Mouse (Mus musculus) liver, embryonic 13.5 days (tissue): ENCODE results near the gene Gstz1. TPM values are rescaled to one million over a fixed set of nuclear protein-coding genes. Genes with fewer than 3 reads are reported as not detected.
"Not testable (repeated sequence)": the region's sequence is repeated elsewhere in the genome, so short reads cannot be mapped to it uniquely, and the experiment has no call there.

Experiments used
- ATAC-seq: fragments of 200-750 bp; cut with Nextera tagmentation; 2 replicates; pipeline ENCODE4 v1.8.0; 2017; ENCODE audit warnings: low read depth, mild to moderate bottlenecking, moderate number of reproducible peaks, moderate library complexity
- DNase-seq: peaks from one replicate; pipeline ENCODE4 v3.0.0; 2022
- H3K27ac ChIP-seq: fragments of 300-500 bp; sonication (generic); 2 replicates; pipeline ENCODE4 v1.5.1; 2015; ENCODE audit warnings: moderate library complexity, mild to moderate bottlenecking, inconsistent platforms
- H3K27me3 ChIP-seq: fragments of 300-500 bp; sonication (generic); 2 replicates; pipeline ENCODE4 v1.6.1; 2015; ENCODE audit warnings: mild to moderate bottlenecking, inconsistent platforms
- H3K36me3 ChIP-seq: fragments of 300-500 bp; sonication (generic); 2 replicates; pipeline ENCODE4 v1.6.1; 2015; ENCODE audit warnings: mild to moderate bottlenecking, inconsistent platforms
- H3K4me1 ChIP-seq: fragments of 300-500 bp; sonication (generic); replicated peaks from 2 replicates; pipeline ENCODE4 v1.6.1; 2015; ENCODE audit warnings: inconsistent platforms
- H3K4me2 ChIP-seq: fragments of 300-500 bp; sonication (generic); 2 replicates; pipeline ENCODE4 v1.6.1; 2015; ENCODE audit warnings: inconsistent platforms, mild to moderate bottlenecking, moderate library complexity
- H3K4me3 ChIP-seq: fragments of 300-500 bp; sonication (generic); replicated peaks from 2 replicates; pipeline ENCODE4 v1.5.1; 2015; ENCODE audit warnings: mild to moderate bottlenecking, inconsistent platforms
- H3K9ac ChIP-seq: fragments of 300-500 bp; sonication (generic); 2 replicates; pipeline ENCODE4 v1.6.1; 2015; ENCODE audit warnings: mild to moderate bottlenecking, inconsistent platforms
- H3K9me3 ChIP-seq: fragments of 300-500 bp; sonication (generic); replicated peaks from 2 replicates; pipeline ENCODE4 v1.6.1; 2016; ENCODE audit warnings: inconsistent platforms
- WGBS: fragments of 180-500 bp; shearing (Covaris S2); methylation state at CpG from one replicate; pipeline ENCODE4 v1.1.7; 2015; ENCODE audit not compliant: insufficient replicate concordance; 5-methylcytosine and 5-hydroxymethylcytosine counted together
- polyA plus RNA-seq: library from polyadenylated mRNA; unstranded; fragments of >200 nt; fragmentation: Nextera tagmentation; extraction: Ambion mirVana; gene quantifications from 2 replicates; pipeline ENCODE4 v1.2.1, GENCODE M21; 2015

Gene Gstz1
- polyA plus RNA-seq, 1 experiment from 2014 or later: 61.1 TPM

GRCm38 (mm10) chr12:87201694-87202093, 54.7 kb downstream of the Gstz1 start:
- H3K4me1 ChIP-seq: peaks cover 23% of the 10 kb centered on the region
- H3K4me3 ChIP-seq: no peak overlapping the region
- peaks cover 31% of the 10 kb centered on the region for H3K27me3 ChIP-seq
- H3K9ac ChIP-seq: no peak overlapping the region
- WGBS: 48% methylated on average over 5 of the region's 5 CpGs
- no peak overlapping the region for H3K4me2 ChIP-seq
- H3K27ac ChIP-seq: no peak overlapping the region
- DNase-seq (no peak), ATAC-seq (no peak)
- no peaks in the 10 kb centered on the region for H3K36me3 ChIP-seq
- H3K9me3 ChIP-seq: no peaks in the 10 kb centered on the region

DNA sequence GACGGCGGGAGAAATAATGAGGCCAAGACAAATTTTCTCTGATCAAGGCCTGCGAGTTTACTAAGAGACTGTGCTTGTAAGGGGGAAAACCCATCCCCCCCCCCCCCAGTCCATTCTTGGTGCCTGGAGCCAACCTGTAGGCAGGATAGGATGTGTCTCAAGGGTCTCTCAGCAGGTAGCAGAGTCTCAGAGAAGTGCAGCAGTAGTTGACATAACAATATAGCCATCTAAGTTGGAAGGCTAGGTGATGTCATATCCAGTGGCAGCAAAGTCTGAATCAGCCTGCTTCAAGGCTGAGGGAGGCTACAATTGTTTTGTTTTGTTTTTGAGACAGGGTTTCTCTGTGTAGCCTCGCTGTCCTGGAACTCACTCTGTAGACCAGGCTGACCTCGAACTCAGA, 58.8 kb downstream of the Gstz1 start:
- not testable (repeated sequence) for ATAC-seq, H3K4me1 ChIP-seq
- H3K27me3 ChIP-seq: peaks cover 11% of the 10 kb centered on the region

DNA sequence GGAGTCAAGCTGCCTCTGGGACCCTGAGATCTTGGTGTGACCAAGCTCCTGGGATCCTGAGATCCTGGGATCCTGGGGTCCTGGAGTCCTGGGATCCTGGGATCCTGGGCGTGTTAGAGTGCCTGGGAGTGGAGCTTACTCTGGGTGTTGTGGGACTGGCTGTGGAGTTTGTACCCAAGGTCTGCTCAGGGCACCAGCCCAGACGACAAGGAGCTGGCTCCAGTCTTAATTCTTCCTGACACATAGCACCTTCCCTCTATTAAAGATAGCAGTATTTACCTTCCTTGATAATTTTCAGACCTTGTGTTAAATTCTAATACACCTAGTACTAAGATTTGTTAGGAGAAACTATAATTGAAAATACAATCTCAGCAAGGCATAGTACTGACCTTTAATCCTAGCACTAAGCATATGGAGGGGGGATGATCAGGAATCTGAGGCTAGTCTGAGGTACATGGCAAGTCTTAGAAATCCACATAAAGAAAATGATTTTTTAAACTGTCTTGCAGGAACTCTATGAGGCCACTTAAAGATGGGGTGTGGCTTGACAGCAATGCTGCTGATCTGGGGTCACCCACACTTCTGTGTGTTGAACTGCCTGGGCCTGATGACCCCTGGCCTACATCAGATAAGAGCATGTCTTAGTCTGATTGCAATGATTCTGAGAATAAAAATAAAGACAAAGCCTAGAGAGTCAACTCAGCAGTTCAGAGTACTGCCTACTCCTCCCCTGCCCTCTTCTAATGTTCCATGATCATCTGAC, 66.1 kb downstream of the Gstz1 start:
- Histone ChIP-seq H3K4me1 (no peaks in the 10 kb centered on the region), H3K27ac (no peak overlapping the region), H3K36me3 (no peaks in the 10 kb centered on the region), H3K9me3 (no peaks in the 10 kb centered on the region), H3K27me3 (no peaks in the 10 kb centered on the region), H3K4me2 (no peak overlapping the region), H3K9ac (no peak overlapping the region), H3K4me3 (no peak overlapping the region)
- WGBS: 32% methylated on average over 2 of the region's 2 CpGs
- ATAC-seq (no peak), DNase-seq (no peak)

More for the DNA sequence above, 58.8 kb downstream of the Gstz1 start:
- not testable (repeated sequence) for H3K4me3 ChIP-seq, H3K4me2 ChIP-seq, H3K36me3 ChIP-seq, H3K9ac ChIP-seq, H3K27ac ChIP-seq, H3K9me3 ChIP-seq, DNase-seq
- WGBS: 73% methylated on average over 5 of the region's 5 CpGs

Other genes starting within 250 kb of the Gstz1 start
- gene Cipc, start 200.1 kb upstream of the Gstz1 start, polyA plus RNA-seq: 11.6 and 13.6 TPM in 2 replicates
- 0.03 TPM in 1 of 2 replicates, not detected in the other for gene Zdhhc22, start 156.7 kb upstream of the Gstz1 start, polyA plus RNA-seq
- gene Tmem63c, start 125.8 kb upstream of the Gstz1 start, polyA plus RNA-seq: not detected in 2 replicates
- gene Ngb, start 44.6 kb upstream of the Gstz1 start, polyA plus RNA-seq: 0.13 and 0.16 TPM in 2 replicates
- 3.8 and 4.9 TPM in 2 replicates for gene Pomt2, start 803 bp downstream of the Gstz1 start, polyA plus RNA-seq
- 8.8 and 12.4 TPM in 2 replicates for gene Samd15, start 52.6 kb downstream of the Gstz1 start, polyA plus RNA-seq
- 0.43 and 0.58 TPM in 2 replicates for gene Tmed8, start 53.3 kb downstream of the Gstz1 start, polyA plus RNA-seq
- 0.19 and 0.29 TPM in 2 replicates for gene Noxred1, start 91.6 kb downstream of the Gstz1 start, polyA plus RNA-seq
- gene Vipas39, start 119.1 kb downstream of the Gstz1 start, polyA plus RNA-seq: 9.8 and 10.6 TPM in 2 replicates
- 196 and 212 TPM in 2 replicates for gene Ahsa1, start 119.3 kb downstream of the Gstz1 start, polyA plus RNA-seq
- gene Ism2, start 152.5 kb downstream of the Gstz1 start, polyA plus RNA-seq: 0.27 and 0.30 TPM in 2 replicates
- gene Sptlc2, start 241.2 kb downstream of the Gstz1 start, polyA plus RNA-seq: 30.6 and 36.4 TPM in 2 replicates